Mouse (Mus musculus): ENCODE measurements at regions not wholly inside any gene's neighbourhood (a gene's known extent, or its start where the extent isn't known, plus 50 kb on each side); places are given as distances from the start of the nearest gene placed in this dataset.
A peak's percentile ranks its signal among the peaks of the same experiment; 100 is the strongest.

- Histone ChIP-seq H3ac (ENCODE audit: control insufficient read depth, insufficient read length) (no peak overlapping the region), H3K4me3 (no peak overlapping the region), H3K27me3 (ENCODE audit: control insufficient read depth, insufficient read depth, insufficient read length) (no peaks in the 10 kb centered on the region), H3K79me2 (ENCODE audit: control insufficient read depth, insufficient read depth) (no peaks in the 10 kb centered on the region), H3K4me2 (ENCODE audit: low read depth) (no peak overlapping the region), H3K36me3 (ENCODE audit: control insufficient read depth, insufficient read depth) (no peaks in the 10 kb centered on the region)
- no peak for TF ChIP-seq POLR2A (IDR thresholded peaks at IDR 0.05; ENCODE audit: insufficient read length, low read depth)
- TF ChIP-seq REST (IDR thresholded peaks at IDR 0.05; ENCODE audit: insufficient read depth, insufficient read length): no peak
- TF ChIP-seq E2F4 (IDR thresholded peaks at IDR 0.05; ENCODE audit: insufficient read depth): no peak
- TF ChIP-seq USF1 (IDR thresholded peaks at IDR 0.05; ENCODE audit: low read depth): no peak
- TF ChIP-seq SRF (IDR thresholded peaks at IDR 0.05; ENCODE audit: control insufficient read depth, insufficient read length, low read depth): no peak
- TF ChIP-seq TCF3 (IDR thresholded peaks at IDR 0.05; ENCODE audit: insufficient read length, low read depth): no peak
- TF ChIP-seq MAX (IDR thresholded peaks at IDR 0.05; ENCODE audit: low read depth): no peak
- TF ChIP-seq MYOD1 (IDR thresholded peaks at IDR 0.05; ENCODE audit: control insufficient read depth in 1 of 3, insufficient read length in 2 of 3, low read depth in 2 of 3): no peak
- TF ChIP-seq CEBPB (IDR thresholded peaks at IDR 0.05; ENCODE audit: insufficient read depth, poor library complexity, severe bottlenecking): no peak
- TF ChIP-seq POLR2AphosphoS2 (IDR thresholded peaks at IDR 0.05; ENCODE audit: insufficient read length, low read depth): no peak
- TF ChIP-seq MYOG (IDR thresholded peaks at IDR 0.05; ENCODE audit: control insufficient read depth in 1 of 3, insufficient read depth in 1 of 3, insufficient read length in 2 of 3, low read depth in 2 of 3): no peak
- TF ChIP-seq TCF12 (IDR thresholded peaks at IDR 0.05; ENCODE audit: insufficient read depth, poor library complexity, severe bottlenecking): no peak
Observed at GRCm38 (mm10) chr13:31177999-31178783, 204.2 kb downstream of the Gm5447 start.

- Histone ChIP-seq H3K4me3 (no peak overlapping the region), H3K79me2 (ENCODE audit: control insufficient read depth, insufficient read depth) (no peaks in the 10 kb centered on the region), H3K36me3 (ENCODE audit: control insufficient read depth, insufficient read depth) (no peaks in the 10 kb centered on the region), H3K4me2 (ENCODE audit: low read depth) (no peak overlapping the region), H3ac (ENCODE audit: control insufficient read depth, insufficient read length) (no peak overlapping the region), H3K27me3 (ENCODE audit: control insufficient read depth, insufficient read depth, insufficient read length) (no peaks in the 10 kb centered on the region)
- TF ChIP-seq CEBPB (IDR thresholded peaks at IDR 0.05; ENCODE audit: insufficient read depth, poor library complexity, severe bottlenecking): no peak
- no peak for TF ChIP-seq USF1 (IDR thresholded peaks at IDR 0.05; ENCODE audit: low read depth)
- TF ChIP-seq MYOD1 (IDR thresholded peaks at IDR 0.05; ENCODE audit: control insufficient read depth in 1 of 3, insufficient read length in 2 of 3, low read depth in 2 of 3): no peak
- no peak for TF ChIP-seq SRF (IDR thresholded peaks at IDR 0.05; ENCODE audit: control insufficient read depth, insufficient read length, low read depth)
- no peak for TF ChIP-seq REST (IDR thresholded peaks at IDR 0.05; ENCODE audit: insufficient read depth, insufficient read length)
- TF ChIP-seq MAX (IDR thresholded peaks at IDR 0.05; ENCODE audit: low read depth): no peak
- no peak for TF ChIP-seq TCF12 (IDR thresholded peaks at IDR 0.05; ENCODE audit: insufficient read depth, poor library complexity, severe bottlenecking)
- TF ChIP-seq E2F4 (IDR thresholded peaks at IDR 0.05; ENCODE audit: insufficient read depth): no peak
- no peak for TF ChIP-seq POLR2A (IDR thresholded peaks at IDR 0.05; ENCODE audit: insufficient read length, low read depth)
- no peak for TF ChIP-seq MYOG (IDR thresholded peaks at IDR 0.05; ENCODE audit: control insufficient read depth in 1 of 3, insufficient read depth in 1 of 3, insufficient read length in 2 of 3, low read depth in 2 of 3)
- TF ChIP-seq TCF3 (IDR thresholded peaks at IDR 0.05; ENCODE audit: insufficient read length, low read depth): no peak
- no peak for TF ChIP-seq POLR2AphosphoS2 (IDR thresholded peaks at IDR 0.05; ENCODE audit: insufficient read length, low read depth)
Observed at GRCm38 (mm10) chr13:31178964-31179363, 205.0 kb downstream of the Gm5447 start.

GRCm38 (mm10) chr13:31179407-31180001 lies 205.5 kb downstream of the Gm5447 start:
- H3K4me2 ChIP-seq (ENCODE audit: low read depth): peak overlapping the region; percentile 50
- no peaks in the 10 kb centered on the region for H3K79me2 ChIP-seq (ENCODE audit: control insufficient read depth, insufficient read depth)
- no peak overlapping the region for H3K4me3 ChIP-seq
- TF ChIP-seq REST (IDR thresholded peaks at IDR 0.05; ENCODE audit: insufficient read depth, insufficient read length) (no peak), MYOD1 (IDR thresholded peaks at IDR 0.05; ENCODE audit: control insufficient read depth in 1 of 3, insufficient read length in 2 of 3, low read depth in 2 of 3) (peak in 1 of 3 experiments; percentile 5), TCF3 (IDR thresholded peaks at IDR 0.05; ENCODE audit: insufficient read length, low read depth) (no peak)
- H3K27me3 ChIP-seq (ENCODE audit: control insufficient read depth, insufficient read depth, insufficient read length): no peaks in the 10 kb centered on the region
- H3ac ChIP-seq (ENCODE audit: control insufficient read depth, insufficient read length): no peak overlapping the region
- no peaks in the 10 kb centered on the region for H3K36me3 ChIP-seq (ENCODE audit: control insufficient read depth, insufficient read depth)

GRCm38 (mm10) chr13:31181530-31181929 lies 207.5 kb downstream of the Gm5447 start:
- no peak overlapping the region for H3K4me2 ChIP-seq (ENCODE audit: low read depth)
- no peaks in the 10 kb centered on the region for H3K79me2 ChIP-seq (ENCODE audit: control insufficient read depth, insufficient read depth)
- no peaks in the 10 kb centered on the region for H3K27me3 ChIP-seq (ENCODE audit: control insufficient read depth, insufficient read depth, insufficient read length)
- H3ac ChIP-seq (ENCODE audit: control insufficient read depth, insufficient read length): no peak overlapping the region
- no peaks in the 10 kb centered on the region for H3K36me3 ChIP-seq (ENCODE audit: control insufficient read depth, insufficient read depth)
- TF ChIP-seq MYOG (IDR thresholded peaks at IDR 0.05; ENCODE audit: control insufficient read depth in 1 of 3, insufficient read depth in 1 of 3, insufficient read length in 2 of 3, low read depth in 2 of 3) (no peak), REST (IDR thresholded peaks at IDR 0.05; ENCODE audit: insufficient read depth, insufficient read length) (no peak), POLR2A (IDR thresholded peaks at IDR 0.05; ENCODE audit: insufficient read length, low read depth) (no peak), MYOD1 (IDR thresholded peaks at IDR 0.05; ENCODE audit: control insufficient read depth in 1 of 3, insufficient read length in 2 of 3, low read depth in 2 of 3) (no peak), MAX (IDR thresholded peaks at IDR 0.05; ENCODE audit: low read depth) (no peak), TCF12 (IDR thresholded peaks at IDR 0.05; ENCODE audit: insufficient read depth, poor library complexity, severe bottlenecking) (no peak), SRF (IDR thresholded peaks at IDR 0.05; ENCODE audit: control insufficient read depth, insufficient read length, low read depth) (no peak), TCF3 (IDR thresholded peaks at IDR 0.05; ENCODE audit: insufficient read length, low read depth) (no peak), E2F4 (IDR thresholded peaks at IDR 0.05; ENCODE audit: insufficient read depth) (no peak), USF1 (IDR thresholded peaks at IDR 0.05; ENCODE audit: low read depth) (no peak), CEBPB (IDR thresholded peaks at IDR 0.05; ENCODE audit: insufficient read depth, poor library complexity, severe bottlenecking) (no peak), POLR2AphosphoS2 (IDR thresholded peaks at IDR 0.05; ENCODE audit: insufficient read length, low read depth) (no peak)
- H3K4me3 ChIP-seq: no peak overlapping the region

Data from myocyte (in vitro differentiated cells).